Mouse (Mus musculus) kidney, adult 2 months (tissue): ENCODE data around the gene Gtf3c5.

Experiments used
- CTCF ChIP-seq: fragments of 200-500 bp; conservative IDR thresholded peaks from 2 replicates; pipeline ENCODE4 v1.5.1; 2011; ENCODE audit warnings: low read depth, mild to moderate bottlenecking, control low read depth, low read length, moderate library complexity, mixed read lengths; ENCODE audit not compliant: insufficient read depth, insufficient read length
- POLR2A ChIP-seq: fragments of 200-500 bp; IDR thresholded peaks from one replicate; pipeline ENCODE4 v1.6.1; 2011; ENCODE audit warnings: low read depth, low read length, control low read depth

DNA sequence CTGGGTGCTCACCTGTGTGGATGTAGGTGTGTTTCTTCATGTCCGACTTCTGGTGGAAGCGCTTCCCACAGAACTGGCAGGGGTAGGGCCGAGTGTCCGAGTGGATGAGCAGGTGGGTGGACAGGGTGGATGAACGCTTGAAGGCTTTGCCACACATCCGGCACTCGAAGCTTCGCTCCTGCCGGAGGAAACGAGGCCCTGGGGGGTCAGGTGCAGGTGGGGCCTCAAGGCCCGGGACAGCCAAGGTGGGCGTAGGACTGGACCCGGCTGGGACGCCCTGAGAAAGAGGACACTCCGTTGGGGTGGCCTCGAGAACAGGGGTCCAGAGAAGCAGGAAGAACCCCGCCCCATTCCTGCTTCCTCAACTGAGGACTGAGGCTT, 27.8 kb upstream of the Gtf3c5 start:
- TF ChIP-seq CTCF: no peak
- TF ChIP-seq POLR2A: no peak
